Mouse (Mus musculus): ENCODE data around the gene Rps10. TPM values are rescaled to one million over a fixed set of nuclear protein-coding genes. Genes with fewer than 3 reads are reported as not detected.

The Rps10 gene
- total and polyA plus RNA-seq, 2 experiments from 2014 or later: 486 to 1,352 TPM

- H3K27me3 ChIP-seq (ENCODE audit: control insufficient read depth, insufficient read depth, low read length): peaks cover 11% of the 10 kb centered on the region
- DNase-seq (ENCODE audit: low spot score): no peak
- H3K4me2 ChIP-seq (ENCODE audit: low read depth, low read length): no peak overlapping the region
- H3K9ac ChIP-seq (replicated peaks; ENCODE audit: low read depth, low read length): no peak overlapping the region
- no peak for ATAC-seq (ENCODE audit: insufficient read depth, low read depth)
- TF ChIP-seq CTCF (IDR thresholded peaks at IDR 0.05; ENCODE audit: low read depth) (no peak), EP300 (IDR thresholded peaks at IDR 0.05; ENCODE audit: low read depth) (no peak)
- H3K4me3 ChIP-seq (ENCODE audit: low read depth, low read length): no peak overlapping the region
- H3K9me3 ChIP-seq (replicated peaks; ENCODE audit: control insufficient read depth, low read length): no peaks in the 10 kb centered on the region
- H3K27ac ChIP-seq (ENCODE audit: low read depth): no peak overlapping the region
- H3K4me1 ChIP-seq (ENCODE audit: control insufficient read depth, insufficient read depth): peaks cover 2% of the 10 kb centered on the region
- H3K36me3 ChIP-seq (replicated peaks; ENCODE audit: control insufficient read depth, insufficient read depth, low read length): no peaks in the 10 kb centered on the region
- 74% methylated on average over 13 of the region's 13 CpGs for WGBS
Observed at GRCm38 (mm10) chr17:27650586-27650985, 14.1 kb upstream of the Rps10 start.

GRCm38 (mm10) chr17:27650160-27650559, 13.7 kb upstream of the Rps10 start:
- DNase-seq (ENCODE audit: low spot score): peak; percentile 25
- Histone ChIP-seq H3K4me1 (ENCODE audit: control insufficient read depth, insufficient read depth) (no peaks in the 10 kb centered on the region), H3K9me3 (replicated peaks; ENCODE audit: control insufficient read depth, low read length) (no peaks in the 10 kb centered on the region), H3K4me2 (ENCODE audit: low read depth, low read length) (no peak overlapping the region), H3K27ac (ENCODE audit: low read depth) (no peak overlapping the region), H3K4me3 (ENCODE audit: low read depth, low read length) (no peak overlapping the region), H3K27me3 (ENCODE audit: control insufficient read depth, insufficient read depth, low read length) (peaks cover 7% of the 10 kb centered on the region), H3K9ac (replicated peaks; ENCODE audit: low read depth, low read length) (no peak overlapping the region), H3K36me3 (replicated peaks; ENCODE audit: control insufficient read depth, insufficient read depth, low read length) (no peaks in the 10 kb centered on the region)
- TF ChIP-seq CTCF (IDR thresholded peaks at IDR 0.05; ENCODE audit: low read depth) (peak; percentile 60), EP300 (IDR thresholded peaks at IDR 0.05; ENCODE audit: low read depth) (no peak)
- WGBS: 9% methylated on average over 12 of the region's 12 CpGs
- ATAC-seq (ENCODE audit: insufficient read depth, low read depth): no peak

GRCm38 (mm10) chr17:27645807-27646206, 9.3 kb upstream of the Rps10 start:
- Histone ChIP-seq H3K36me3 (replicated peaks; ENCODE audit: control insufficient read depth, insufficient read depth, low read length) (no peaks in the 10 kb centered on the region), H3K4me2 (ENCODE audit: low read depth, low read length) (no peak overlapping the region), H3K4me1 (ENCODE audit: control insufficient read depth, insufficient read depth) (no peaks in the 10 kb centered on the region), H3K9ac (replicated peaks; ENCODE audit: low read depth, low read length) (no peak overlapping the region), H3K27me3 (ENCODE audit: control insufficient read depth, insufficient read depth, low read length) (no peaks in the 10 kb centered on the region), H3K27ac (ENCODE audit: low read depth) (no peak overlapping the region), H3K4me3 (ENCODE audit: low read depth, low read length) (no peak overlapping the region), H3K9me3 (replicated peaks; ENCODE audit: control insufficient read depth, low read length) (0 out of 2 replicates have a peak, but pooled peaks cover 3% of the 10 kb centered on the region)
- 47% methylated on average over 7 of the region's 7 CpGs for WGBS
- DNase-seq (ENCODE audit: low spot score) (no peak), ATAC-seq (ENCODE audit: insufficient read depth, low read depth) (no peak)
- TF ChIP-seq CTCF (IDR thresholded peaks at IDR 0.05; ENCODE audit: low read depth) (no peak), EP300 (IDR thresholded peaks at IDR 0.05; ENCODE audit: low read depth) (no peak)

GRCm38 (mm10) chr17:27644572-27644971, 8.1 kb upstream of the Rps10 start:
- Histone ChIP-seq H3K4me2 (ENCODE audit: low read depth, low read length) (no peak overlapping the region), H3K4me1 (ENCODE audit: control insufficient read depth, insufficient read depth) (no peaks in the 10 kb centered on the region), H3K27me3 (ENCODE audit: control insufficient read depth, insufficient read depth, low read length) (no peaks in the 10 kb centered on the region), H3K9ac (replicated peaks; ENCODE audit: low read depth, low read length) (no peak overlapping the region), H3K9me3 (replicated peaks; ENCODE audit: control insufficient read depth, low read length) (0 out of 2 replicates have a peak, but pooled peaks cover 3% of the 10 kb centered on the region), H3K36me3 (replicated peaks; ENCODE audit: control insufficient read depth, insufficient read depth, low read length) (no peaks in the 10 kb centered on the region), H3K4me3 (ENCODE audit: low read depth, low read length) (no peak overlapping the region), H3K27ac (ENCODE audit: low read depth) (no peak overlapping the region)
- WGBS: 38% methylated on average over 2 of the region's 2 CpGs
- no peak for ATAC-seq (ENCODE audit: insufficient read depth, low read depth)
- TF ChIP-seq CTCF (IDR thresholded peaks at IDR 0.05; ENCODE audit: low read depth) (peak; percentile 5; the same call in 1 of the 2 replicates), EP300 (IDR thresholded peaks at IDR 0.05; ENCODE audit: low read depth) (no peak)
- no peak for DNase-seq (ENCODE audit: low spot score)

GRCm38 (mm10) chr17:27643756-27644155, 7.3 kb upstream of the Rps10 start:
- 76% methylated on average over 9 of the region's 9 CpGs for WGBS
- Histone ChIP-seq H3K36me3 (replicated peaks; ENCODE audit: control insufficient read depth, insufficient read depth, low read length) (no peaks in the 10 kb centered on the region), H3K27ac (ENCODE audit: low read depth) (no peak overlapping the region), H3K4me3 (ENCODE audit: low read depth, low read length) (no peak overlapping the region), H3K4me2 (ENCODE audit: low read depth, low read length) (no peak overlapping the region), H3K9me3 (replicated peaks; ENCODE audit: control insufficient read depth, low read length) (0 out of 2 replicates have a peak, but pooled peaks cover 3% of the 10 kb centered on the region), H3K27me3 (ENCODE audit: control insufficient read depth, insufficient read depth, low read length) (no peaks in the 10 kb centered on the region), H3K4me1 (ENCODE audit: control insufficient read depth, insufficient read depth) (no peaks in the 10 kb centered on the region), H3K9ac (replicated peaks; ENCODE audit: low read depth, low read length) (no peak overlapping the region)
- DNase-seq (ENCODE audit: low spot score): no peak
- ATAC-seq (ENCODE audit: insufficient read depth, low read depth): no peak
- TF ChIP-seq EP300 (IDR thresholded peaks at IDR 0.05; ENCODE audit: low read depth) (no peak), CTCF (IDR thresholded peaks at IDR 0.05; ENCODE audit: low read depth) (no peak)

- Histone ChIP-seq H3K27ac (ENCODE audit: low read depth) (no peak overlapping the region), H3K4me2 (ENCODE audit: low read depth, low read length) (no peak overlapping the region), H3K27me3 (ENCODE audit: control insufficient read depth, insufficient read depth, low read length) (no peaks in the 10 kb centered on the region), H3K4me3 (ENCODE audit: low read depth, low read length) (no peak overlapping the region), H3K9ac (replicated peaks; ENCODE audit: low read depth, low read length) (no peak overlapping the region), H3K4me1 (ENCODE audit: control insufficient read depth, insufficient read depth) (no peaks in the 10 kb centered on the region), H3K36me3 (replicated peaks; ENCODE audit: control insufficient read depth, insufficient read depth, low read length) (no peaks in the 10 kb centered on the region), H3K9me3 (replicated peaks; ENCODE audit: control insufficient read depth, low read length) (0 out of 2 replicates have a peak, but pooled peaks cover 3% of the 10 kb centered on the region)
- ATAC-seq (ENCODE audit: insufficient read depth, low read depth) (no peak), DNase-seq (ENCODE audit: low spot score) (no peak)
- WGBS: 40% methylated on average over 6 of the region's 6 CpGs
- TF ChIP-seq CTCF (IDR thresholded peaks at IDR 0.05; ENCODE audit: low read depth) (no peak), EP300 (IDR thresholded peaks at IDR 0.05; ENCODE audit: low read depth) (no peak)
Observed at GRCm38 (mm10) chr17:27643101-27643500, 6.6 kb upstream of the Rps10 start.
